Mouse (Mus musculus): ENCODE data around the gene Enpp5. TPM values are rescaled to one million over a fixed set of nuclear protein-coding genes. Genes with fewer than 3 reads are reported as not detected.

Gene Enpp5
- total RNA-seq, 2 experiments from 2014 or later, result 175 to 187 TPM

- intact Hi-C loops (cut with DNase I), result no loop called here
- no peak for DNase-seq (ENCODE audit: extremely low spot score in 1 of 2, low spot score in 2 of 2)
- H3K4me3 ChIP-seq, result no peak overlapping the region
- no peak overlapping the region for H3K27ac ChIP-seq
- TF ChIP-seq CTCF (IDR thresholded peaks at IDR 0.05), result no peak
Observed at GRCm38 (mm10) chr17:44061289-44061890, 17.2 kb upstream of the Enpp5 start.

- DNase-seq (ENCODE audit: extremely low spot score in 1 of 2, low spot score in 2 of 2), result no peak
- no peak overlapping the region for H3K27ac ChIP-seq
- H3K4me3 ChIP-seq, result no peak overlapping the region
- intact Hi-C loops (cut with DNase I), result no loop called here
- no peak for TF ChIP-seq CTCF (IDR thresholded peaks at IDR 0.05)
Observed at GRCm38 (mm10) chr17:44068876-44069275, 9.7 kb upstream of the Enpp5 start.

GRCm38 (mm10) chr17:44071680-44072079 lies 6.9 kb upstream of the Enpp5 start:
- Histone ChIP-seq H3K27ac (no peak overlapping the region), H3K4me3 (no peak overlapping the region)
- no peak for TF ChIP-seq CTCF (IDR thresholded peaks at IDR 0.05)
- DNase-seq (ENCODE audit: extremely low spot score in 1 of 2, low spot score in 2 of 2), result no peak
- intact Hi-C loops (cut with DNase I), result no loop called here

GRCm38 (mm10) chr17:44075601-44076000 lies 3.0 kb upstream of the Enpp5 start:
- H3K27ac ChIP-seq, result no peak overlapping the region; the same call in 1 of the 2 replicates
- TF ChIP-seq CTCF (IDR thresholded peaks at IDR 0.05), result no peak
- no peak overlapping the region for H3K4me3 ChIP-seq
- intact Hi-C loops (cut with DNase I), result loop anchor here (5.0 kb wide), 1 partner anchor 182 kb away; no protein-coding TSS in a partner anchor
- DNase-seq (ENCODE audit: extremely low spot score in 1 of 2, low spot score in 2 of 2), result no peak

- no peak overlapping the region; the same call in 1 of the 2 replicates for H3K27ac ChIP-seq
- H3K4me3 ChIP-seq, result no peak overlapping the region
- peak; percentile 76 for TF ChIP-seq CTCF (IDR thresholded peaks at IDR 0.05)
- no peak for DNase-seq (ENCODE audit: extremely low spot score in 1 of 2, low spot score in 2 of 2)
- intact Hi-C loops (cut with DNase I), result loop anchor here (1.0 to 5.0 kb wide), 2 partner anchors 54 to 181 kb away; no protein-coding TSS in a partner anchor
Observed at GRCm38 (mm10) chr17:44076051-44076680, 2.4 kb upstream of the Enpp5 start.

GRCm38 (mm10) chr17:44077146-44077842 lies 1.3 kb upstream of the Enpp5 start:
- no peak for DNase-seq (ENCODE audit: extremely low spot score in 1 of 2, low spot score in 2 of 2)
- no peak for TF ChIP-seq CTCF (IDR thresholded peaks at IDR 0.05)
- Histone ChIP-seq H3K27ac (no peak overlapping the region), H3K4me3 (no peak overlapping the region)
- intact Hi-C loops (cut with DNase I), result loop anchor here (5.0 kb wide), 1 partner anchor 180 kb away; no protein-coding TSS in a partner anchor

- H3K27ac ChIP-seq, result no peak overlapping the region
- DNase-seq (ENCODE audit: extremely low spot score in 1 of 2, low spot score in 2 of 2), result no peak
- no peak for TF ChIP-seq CTCF (IDR thresholded peaks at IDR 0.05)
- intact Hi-C loops (cut with DNase I), result loop anchor here (2.0 to 5.0 kb wide), 2 partner anchors 27 to 179 kb away; partner anchors contain the start of gene Enpp4
- H3K4me3 ChIP-seq, result no peak overlapping the region
Observed at GRCm38 (mm10) chr17:44077843-44078160, 811 bp upstream of the Enpp5 start.

- Histone ChIP-seq H3K4me3 (no peak overlapping the region), H3K27ac (no peak overlapping the region)
- DNase-seq (ENCODE audit: extremely low spot score in 1 of 2, low spot score in 2 of 2), result no peak
- TF ChIP-seq CTCF (IDR thresholded peaks at IDR 0.05), result no peak
- intact Hi-C loops (cut with DNase I), result no loop called here
Observed at GRCm38 (mm10) chr17:44083156-44083555, 4.5 kb downstream of the Enpp5 start.

- Histone ChIP-seq H3K27ac (no peak overlapping the region), H3K4me3 (no peak overlapping the region)
- no peak for TF ChIP-seq CTCF (IDR thresholded peaks at IDR 0.05)
- intact Hi-C loops (cut with DNase I), result no loop called here
- DNase-seq (ENCODE audit: extremely low spot score in 1 of 2, low spot score in 2 of 2), result no peak
Observed at GRCm38 (mm10) chr17:44088226-44088625, 9.6 kb downstream of the Enpp5 start.

- H3K27ac ChIP-seq, result no peak overlapping the region
- TF ChIP-seq CTCF (IDR thresholded peaks at IDR 0.05), result no peak
- intact Hi-C loops (cut with DNase I), result no loop called here
- no peak overlapping the region for H3K4me3 ChIP-seq
- no peak for DNase-seq (ENCODE audit: extremely low spot score in 1 of 2, low spot score in 2 of 2)
Observed at GRCm38 (mm10) chr17:44090916-44091315, 12.3 kb downstream of the Enpp5 start.

- no peak for DNase-seq (ENCODE audit: extremely low spot score in 1 of 2, low spot score in 2 of 2)
- Histone ChIP-seq H3K27ac (no peak overlapping the region), H3K4me3 (no peak overlapping the region)
- peak; percentile 20 for TF ChIP-seq CTCF (IDR thresholded peaks at IDR 0.05)
- intact Hi-C loops (cut with DNase I), result no loop called here
Observed at GRCm38 (mm10) chr17:44091512-44091911, 12.9 kb downstream of the Enpp5 start.

GRCm38 (mm10) chr17:44100486-44100885 lies 21.9 kb downstream of the Enpp5 start:
- DNase-seq (ENCODE audit: extremely low spot score in 1 of 2, low spot score in 2 of 2), result no peak
- H3K27ac ChIP-seq, result no peak overlapping the region
- no peak for TF ChIP-seq CTCF (IDR thresholded peaks at IDR 0.05)
- intact Hi-C loops (cut with DNase I), result no loop called here
- H3K4me3 ChIP-seq, result no peak overlapping the region

Measured in left cerebral cortex, adult 2 months (tissue).